In genomic region chr6:55098030-55098429, GRCm38 (mm10) we compare ENCODE assay signal across 11 mouse cellular contexts. TPM values are rescaled to one million over a fixed set of nuclear protein-coding genes. Genes with fewer than 3 reads are reported as not detected.
A peak's percentile ranks its signal among the peaks of the same experiment; 100 is the strongest.
DNase-seq lines count a peak whose midpoint lies in the region; ATAC-seq and TF ChIP-seq lines count a peak whose summit lies in the region.
"Had no signal": no experiment of that assay in that cellular context is flagged by ENCODE, and none has a peak within 500 bp of the region (broad histone marks: within the 10 kb centered on the region; RNA-seq: fewer than 3 reads in every experiment).

No protein-coding gene starts in this region.

- H3K4me1 ChIP-seq in cerebellum, adult 2 months (ENCODE audit: control insufficient read depth, insufficient read depth, low read length) = no peaks in the 10 kb centered on the region
- H3K4me1 ChIP-seq in olfactory bulb, adult 2 months (ENCODE audit: control insufficient read depth, insufficient read depth, low read length) = peaks cover 34% of the 10 kb centered on the region
- H3K4me1 ChIP-seq in liver, postnatal 0 days (ENCODE audit: insufficient read depth) = no peaks in the 10 kb centered on the region
- H3K4me1 ChIP-seq: embryonic facial prominence, embryonic 12.5 days had no signal

- no peak for TF ChIP-seq EP300 in liver, postnatal 0 days (IDR thresholded peaks at IDR 0.05; ENCODE audit: low read depth)

- intact Hi-C loops in left cerebral cortex, postnatal 10 days (cut with DNase I) = no loop called here

- no peaks in the 10 kb centered on the region for H3K36me3 ChIP-seq in liver, postnatal 0 days (replicated peaks; ENCODE audit: insufficient read depth, low read length)
- H3K36me3 ChIP-seq: embryonic facial prominence, embryonic 12.5 days had no signal

- H3K27ac ChIP-seq in cerebellum, adult 2 months (ENCODE audit: insufficient read depth, low read length) = no peak overlapping the region
- 0 out of 2 replicates have a peak overlapping the region, but pooled peaks have one; percentile 8 for H3K27ac ChIP-seq in olfactory bulb, adult 2 months (ENCODE audit: insufficient read depth, low read depth, low read length)
- H3K27ac ChIP-seq in liver, postnatal 0 days (ENCODE audit: low read depth) = no peak overlapping the region
- H3K27ac ChIP-seq: embryonic facial prominence, embryonic 12.5 days; heart, adult 2 months had no signal

- no peaks in the 10 kb centered on the region for H3K27me3 ChIP-seq in cerebellum, adult 2 months (ENCODE audit: control insufficient read depth, insufficient read depth, low read length)
- H3K27me3 ChIP-seq in liver, postnatal 0 days (ENCODE audit: insufficient read depth, low read length) = no peaks in the 10 kb centered on the region
- H3K27me3 ChIP-seq: embryonic facial prominence, embryonic 12.5 days had no signal

- no peak overlapping the region for H3K9ac ChIP-seq in liver, postnatal 0 days (replicated peaks)
- H3K9ac ChIP-seq: embryonic facial prominence, embryonic 12.5 days had no signal

- peak; percentile 56 to 58 for DNase-seq in cerebellum, postnatal 10 days
- DNase-seq in cerebellum, adult 2 months = no peak
- peak; percentile 14 to 46 for DNase-seq in left cerebral cortex, adult 8-10 months (ENCODE audit: low spot score in 2 of 2)
- no peak for DNase-seq in left cerebral cortex, postnatal 10 days (ENCODE audit: extremely low spot score in 1 of 2, low spot score in 2 of 2)
- DNase-seq in brain, adult 2 months (ENCODE audit: low read depth, low spot score) = peak; percentile 63
- DNase-seq in liver, postnatal 0 days = no peak
- DNase-seq in urinary bladder, postnatal 36 days (ENCODE audit: low spot score in 2 of 2) = no peak

- H3K9me3 ChIP-seq in liver, postnatal 0 days (ENCODE audit: low read length) = no peaks in the 10 kb centered on the region
- H3K9me3 ChIP-seq: embryonic facial prominence, embryonic 12.5 days had no signal

- H3K4me3 ChIP-seq in cerebellum, adult 2 months (replicated peaks; ENCODE audit: insufficient read depth, low read depth, low read length) = no peak overlapping the region
- H3K4me3 ChIP-seq in olfactory bulb, adult 2 months (ENCODE audit: insufficient read depth, low read depth, low read length) = no peak overlapping the region
- H3K4me3 ChIP-seq in liver, postnatal 0 days (ENCODE audit: low read depth, low read length) = no peak overlapping the region
- H3K4me3 ChIP-seq: embryonic facial prominence, embryonic 12.5 days; heart, adult 2 months had no signal

- no peak for TF ChIP-seq CTCF in cerebellum, adult 2 months (IDR thresholded peaks at IDR 0.05; ENCODE audit: borderline replicate concordance, insufficient read depth, low read depth, low read length)
- TF ChIP-seq CTCF in olfactory bulb, adult 2 months (IDR thresholded peaks at IDR 0.05; ENCODE audit: insufficient read depth, low read depth, low read length) = no peak
- no peak for TF ChIP-seq CTCF in liver, postnatal 0 days (IDR thresholded peaks at IDR 0.05; ENCODE audit: low read depth)

- TF ChIP-seq POLR2A in cerebellum, adult 2 months (IDR thresholded peaks at IDR 0.05; ENCODE audit: borderline replicate concordance, insufficient read depth, low read length) = no peak
- TF ChIP-seq POLR2A in olfactory bulb, adult 2 months (IDR thresholded peaks at IDR 0.05; ENCODE audit: insufficient read depth, low read depth, low read length) = no peak

- H3K4me2 ChIP-seq in liver, postnatal 0 days (ENCODE audit: low read depth, low read length) = no peak overlapping the region
- H3K4me2 ChIP-seq: embryonic facial prominence, embryonic 12.5 days had no signal

- WGBS in cerebellum, adult 2 months = 50% methylated on average over 5 of the region's 5 CpGs
- WGBS in olfactory bulb, adult 2 months = 28% methylated on average over 5 of the region's 5 CpGs
- WGBS in liver, postnatal 0 days (ENCODE audit: insufficient replicate concordance) = 64% methylated on average over 5 of the region's 5 CpGs

- ATAC-seq in liver, postnatal 0 days = no peak

RNA-seq across cellular contexts. Expression of gene Crhr2, which starts 34.8 kb away (rescaled TPM):
- 1.6 and 1.8 TPM in 2 replicates for polyA plus RNA-seq in cerebellum, adult 2 months (2012; rRNA removed)
- 1 to 10 TPM; 2.5 to 3.3 (median 2.7) TPM for total RNA-seq in left cerebral cortex, adult 8-10 months (2022)
- total RNA-seq in left cerebral cortex, postnatal 10 days (2021) = 1 to 10 TPM; 3.2 to 3.6 TPM
- polyA plus RNA-seq in olfactory bulb, adult 2 months (2012; ENCODE audit: insufficient read depth, insufficient read length, low replicate concordance, missing spikeins) = not detected in 2 replicates
- not detected in 2 replicates for polyA plus RNA-seq in liver, postnatal 0 days (2015; fragmentation: Nextera tagmentation; extraction: Ambion mirVana)
- polyA plus RNA-seq: kidney, embryonic 14.5 days had no signal

Comparison
In these comparisons a context has a peak if more than half of its experiments do, and no peak if none do; other contexts are left out.
1. DNase-seq: peak in cerebellum, postnatal 10 days (2 of 2), left cerebral cortex, adult 8-10 months (2 of 2) and brain, adult 2 months (single experiment); none in cerebellum, adult 2 months (0 of 2), left cerebral cortex, postnatal 10 days (0 of 2), liver, postnatal 0 days (single experiment) and urinary bladder, postnatal 36 days (0 of 2).